Mouse (Mus musculus) heart, embryonic 11.5 days (tissue): ENCODE data around the gene Slamf1. TPM values are rescaled to one million over a fixed set of nuclear protein-coding genes. Genes with fewer than 3 reads are reported as not detected.

ENCODE experiments used
- ATAC-seq: fragments of 200-750 bp; cut with Nextera tagmentation; replicated peaks from 2 replicates; pipeline ENCODE4 v1.8.0; 2017; ENCODE audit warnings: moderate library complexity; ENCODE audit not compliant: insufficient number of reproducible peaks, low FRiP score, low TSS enrichment
- H3K27ac ChIP-seq: fragments of 300-500 bp; sonication (generic); 2 replicates; pipeline ENCODE4 v1.5.1; 2014; ENCODE audit warnings: mild to moderate bottlenecking, low read depth, low read length
- H3K27me3 ChIP-seq: fragments of 300-500 bp; sonication (generic); 2 replicates; pipeline ENCODE4 v1.6.1; 2014; ENCODE audit warnings: mild to moderate bottlenecking, low read length, mixed read lengths; ENCODE audit not compliant: control insufficient read depth, insufficient read depth
- H3K36me3 ChIP-seq: fragments of 300-500 bp; sonication (generic); 2 replicates; pipeline ENCODE4 v1.6.1; 2014; ENCODE audit warnings: mild to moderate bottlenecking, low read length, moderate library complexity, mixed read lengths; ENCODE audit not compliant: control insufficient read depth, insufficient read depth
- H3K4me1 ChIP-seq: fragments of 300-500 bp; sonication (generic); 2 replicates; pipeline ENCODE4 v1.6.1; 2014; ENCODE audit warnings: low read length; ENCODE audit not compliant: control insufficient read depth, insufficient read depth
- H3K4me2 ChIP-seq: fragments of 300-500 bp; sonication (generic); 2 replicates; pipeline ENCODE4 v1.6.1; 2014; ENCODE audit warnings: mild to moderate bottlenecking, moderate library complexity
- H3K4me3 ChIP-seq: fragments of 300-500 bp; sonication (generic); 2 replicates; pipeline ENCODE4 v1.5.1; 2014; ENCODE audit warnings: low read depth, low read length
- H3K9ac ChIP-seq: fragments of 300-500 bp; sonication (generic); 2 replicates; pipeline ENCODE4 v1.6.1; 2014; ENCODE audit warnings: mild to moderate bottlenecking, low read depth, low read length, moderate library complexity
- H3K9me3 ChIP-seq: fragments of 300-500 bp; sonication (generic); replicated peaks from 2 replicates; pipeline ENCODE4 v1.6.1; 2016; ENCODE audit warnings: low read length; ENCODE audit not compliant: control insufficient read depth
- WGBS: fragments of 180-500 bp; shearing (Covaris S2); extraction: QIAGEN DNeasy Blood & Tissue Kit; methylation state at CpG from one replicate; pipeline ENCODE4 v1.1.7; 2014; ENCODE audit not compliant: insufficient replicate concordance; 5-methylcytosine and 5-hydroxymethylcytosine counted together
- polyA plus RNA-seq: library from polyadenylated mRNA; unstranded; fragments of >200 nt; fragmentation: Nextera tagmentation; extraction: Ambion mirVana; gene quantifications from 2 replicates; pipeline ENCODE4 v1.2.1, GENCODE M21; 2014

The Slamf1 gene
- polyA plus RNA-seq, 1 experiment from 2014 or later, result 0.23 TPM

- no peak for ATAC-seq
- H3K4me1 ChIP-seq, result no peaks in the 10 kb centered on the region
- no peak overlapping the region for H3K27ac ChIP-seq
- no peaks in the 10 kb centered on the region for H3K36me3 ChIP-seq
- no peak overlapping the region for H3K9ac ChIP-seq
- H3K9me3 ChIP-seq, result no peaks in the 10 kb centered on the region
- 48% methylated on average over 4 of the region's 4 CpGs for WGBS
- no peak overlapping the region for H3K4me2 ChIP-seq
- no peak overlapping the region for H3K4me3 ChIP-seq
- H3K27me3 ChIP-seq, result no peaks in the 10 kb centered on the region
Observed at GRCm38 (mm10) chr1:171825462-171825861, 58.5 kb downstream of the Slamf1 start.

GRCm38 (mm10) chr1:171826164-171826563 is 59.2 kb downstream of the Slamf1 start:
- H3K27me3 ChIP-seq, result no peaks in the 10 kb centered on the region
- no peak overlapping the region for H3K4me2 ChIP-seq
- no peak overlapping the region for H3K4me3 ChIP-seq
- ATAC-seq, result no peak
- H3K9ac ChIP-seq, result no peak overlapping the region
- no peaks in the 10 kb centered on the region for H3K4me1 ChIP-seq
- no peak overlapping the region for H3K27ac ChIP-seq
- H3K36me3 ChIP-seq, result no peaks in the 10 kb centered on the region
- no peaks in the 10 kb centered on the region for H3K9me3 ChIP-seq

- no peak for ATAC-seq
- Histone ChIP-seq H3K27me3 (no peaks in the 10 kb centered on the region), H3K9ac (no peak overlapping the region), H3K4me3 (no peak overlapping the region), H3K4me1 (no peaks in the 10 kb centered on the region), H3K9me3 (no peaks in the 10 kb centered on the region), H3K4me2 (no peak overlapping the region), H3K36me3 (no peaks in the 10 kb centered on the region), H3K27ac (no peak overlapping the region)
Observed at GRCm38 (mm10) chr1:171827674-171828073, 60.7 kb downstream of the Slamf1 start.

- H3K4me2 ChIP-seq, result no peak within 1 kb of the TSS
- H3K9ac ChIP-seq, result no peak within 1 kb of the TSS
- H3K4me3 ChIP-seq, result no peak within 1 kb of the TSS
- no peaks in the 10 kb centered on the region for H3K9me3 ChIP-seq
- H3K36me3 ChIP-seq, result no peaks in the 10 kb centered on the region
- H3K27me3 ChIP-seq, result no peaks in the 10 kb centered on the region
- 83% methylated on average over 3 of the region's 3 CpGs for WGBS
- no peak for ATAC-seq
- H3K4me1 ChIP-seq, result no peaks in the 10 kb centered on the region
- H3K27ac ChIP-seq, result no peak within 1 kb of the TSS
Observed at GRCm38 (mm10) chr1:171839488-171839887, 72.6 kb downstream of the Slamf1 start, which contains the start of gene Cd84. Gene Cd84 (plus strand): TSS chr1:171839697.

GRCm38 (mm10) chr1:171840450-171841023 is 73.6 kb downstream of the Slamf1 start:
- H3K4me2 ChIP-seq, result no peak overlapping the region

GRCm38 (mm10) chr1:171845035-171845754 is 78.3 kb downstream of the Slamf1 start:
- H3K9ac ChIP-seq, result no peak overlapping the region
- no peak overlapping the region for H3K4me2 ChIP-seq
- WGBS, result 65% methylated on average over 5 of the region's 5 CpGs
- H3K4me3 ChIP-seq, result no peak overlapping the region
- no peaks in the 10 kb centered on the region for H3K27me3 ChIP-seq
- no peak overlapping the region for H3K27ac ChIP-seq
- no peaks in the 10 kb centered on the region for H3K36me3 ChIP-seq
- H3K4me1 ChIP-seq, result no peaks in the 10 kb centered on the region
- no peaks in the 10 kb centered on the region for H3K9me3 ChIP-seq
- ATAC-seq, result no peak

More at GRCm38 (mm10) chr1:171840450-171841023, 73.6 kb downstream of the Slamf1 start:
- 64% methylated on average over 4 of the region's 4 CpGs for WGBS
- Histone ChIP-seq H3K4me3 (no peak overlapping the region), H3K9me3 (no peaks in the 10 kb centered on the region), H3K27ac (no peak overlapping the region), H3K27me3 (no peaks in the 10 kb centered on the region), H3K9ac (no peak overlapping the region), H3K4me1 (no peaks in the 10 kb centered on the region), H3K36me3 (no peaks in the 10 kb centered on the region)
- no peak for ATAC-seq

- Histone ChIP-seq H3K4me3 (no peak overlapping the region), H3K4me1 (no peaks in the 10 kb centered on the region), H3K9ac (no peak overlapping the region), H3K27ac (no peak overlapping the region), H3K27me3 (no peaks in the 10 kb centered on the region), H3K4me2 (no peak overlapping the region), H3K9me3 (no peaks in the 10 kb centered on the region), H3K36me3 (no peaks in the 10 kb centered on the region)
- no peak for ATAC-seq
Observed at GRCm38 (mm10) chr1:171848201-171848600, 81.3 kb downstream of the Slamf1 start.

- Histone ChIP-seq H3K9ac (no peak overlapping the region), H3K4me2 (no peak overlapping the region), H3K27ac (no peak overlapping the region), H3K9me3 (no peaks in the 10 kb centered on the region), H3K36me3 (no peaks in the 10 kb centered on the region), H3K27me3 (no peaks in the 10 kb centered on the region), H3K4me1 (no peaks in the 10 kb centered on the region), H3K4me3 (no peak overlapping the region)
- WGBS, result 76% methylated on average over 4 of the region's 4 CpGs
- no peak for ATAC-seq
Observed at GRCm38 (mm10) chr1:171848757-171849156, 81.8 kb downstream of the Slamf1 start.

- Histone ChIP-seq H3K27me3 (no peaks in the 10 kb centered on the region), H3K9me3 (no peaks in the 10 kb centered on the region), H3K36me3 (no peaks in the 10 kb centered on the region), H3K4me2 (no peak overlapping the region), H3K27ac (no peak overlapping the region), H3K4me3 (no peak overlapping the region), H3K4me1 (no peaks in the 10 kb centered on the region), H3K9ac (no peak overlapping the region)
- WGBS, result 75% methylated on average over 5 of the region's 5 CpGs
- no peak for ATAC-seq
Observed at GRCm38 (mm10) chr1:171849454-171849853, 82.5 kb downstream of the Slamf1 start.
